Mouse (Mus musculus): Measurements from ENCODE around the gene Lmbr1.

DNA sequence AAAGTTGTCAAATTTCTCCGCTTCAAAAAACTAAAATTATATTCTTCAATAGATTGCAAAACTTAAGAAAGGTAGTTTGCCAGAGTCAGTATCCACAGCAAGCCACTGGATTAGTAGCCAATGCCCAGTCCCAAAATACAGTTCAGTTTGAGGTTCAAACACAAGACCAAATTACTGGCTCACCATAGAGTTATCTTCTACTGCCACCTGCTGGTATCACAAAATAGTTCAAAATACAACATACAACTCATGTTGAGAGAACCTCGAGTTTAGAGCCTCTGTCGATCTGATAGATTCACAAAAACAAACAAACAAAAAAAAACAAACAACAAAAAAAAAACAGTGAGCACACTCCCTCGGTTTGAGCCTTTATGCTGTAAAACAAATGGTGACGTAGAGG lies 42.4 kb downstream of the Lmbr1 start:
- TF ChIP-seq CTCF (IDR thresholded peaks at IDR 0.05; ENCODE audit: control insufficient read depth, insufficient read depth, insufficient read length) (no peak), MYOD1 (IDR thresholded peaks at IDR 0.05; ENCODE audit: control insufficient read depth, insufficient read length, low read depth) (no peak), USF1 (IDR thresholded peaks at IDR 0.05; ENCODE audit: low read depth) (no peak), CEBPB (IDR thresholded peaks at IDR 0.05; ENCODE audit: low read depth) (no peak), MYOG (IDR thresholded peaks at IDR 0.05; ENCODE audit: control insufficient read depth, extremely low read depth, insufficient read length) (no peak), MAX (IDR thresholded peaks at IDR 0.05) (no peak), FOSL1 (IDR thresholded peaks at IDR 0.05; ENCODE audit: insufficient read depth, low read length, poor library complexity, severe bottlenecking) (no peak)
